Mouse (Mus musculus) E14TG2a.4 (cell line): ENCODE data around the gene Vsig10.

Experiments
- CTCF ChIP-seq: conservative IDR thresholded peaks from 2 replicates; pipeline ENCODE4 v1.5.1; 2014; ENCODE audit warnings: low read length
- NANOG ChIP-seq: IDR thresholded peaks from 2 replicates; pipeline ENCODE4 v1.6.1; 2014; ENCODE audit warnings: borderline replicate concordance, low read length, mixed read lengths
- POU5F1 ChIP-seq: IDR thresholded peaks from 2 replicates; pipeline ENCODE4 v1.6.1; 2014; ENCODE audit warnings: low read length, borderline replicate concordance

- no peak for TF ChIP-seq CTCF
- no peak for TF ChIP-seq NANOG
- TF ChIP-seq POU5F1: no peak
These were observed 29.0 kb downstream of the Vsig10 start for GRCm38 (mm10) chr5:117347838-117348237.
